Mouse (Mus musculus): Measurements from ENCODE around the gene Fggy.

GRCm38 (mm10) chr4:95900815-95901214 lies 343.5 kb downstream of the Fggy start:
- TF ChIP-seq CTCF (IDR thresholded peaks at IDR 0.05; ENCODE audit: low read depth, low read length), result no peak
- no peak for TF ChIP-seq POLR2A (IDR thresholded peaks at IDR 0.05; ENCODE audit: borderline replicate concordance, low read depth, low read length)
